Comparison of ENCODE assay signal across 8 mouse cellular contexts in genomic region chr16:26041021-26041928, GRCm38 (mm10).
DNase-seq lines count a peak whose midpoint lies in the region; ATAC-seq and TF ChIP-seq lines count a peak whose summit lies in the region.

No protein-coding gene starts in this region.

- no peaks in the 10 kb centered on the region for H3K4me1 ChIP-seq in forebrain, embryonic 16.5 days (replicated peaks; ENCODE audit: control insufficient read depth, insufficient read depth, low read length)
- peaks cover 1% of the 10 kb centered on the region; the same call in 1 of the 2 replicates for H3K4me1 ChIP-seq in forebrain, embryonic 10.5 days
- H3K4me1 ChIP-seq in limb, embryonic 14.5 days (ENCODE audit: control insufficient read depth, insufficient read depth, low read length) = peaks cover 30% of the 10 kb centered on the region
- H3K4me1 ChIP-seq in forebrain, embryonic 11.5 days (replicated peaks; ENCODE audit: control insufficient read depth, insufficient read depth, low read length) = no peaks in the 10 kb centered on the region

- no peak for TF ChIP-seq POLR2A in limb, embryonic 14.5 days (IDR thresholded peaks at IDR 0.05; ENCODE audit: borderline replicate concordance, extremely low read depth, insufficient read depth, insufficient read length)

- no peak overlapping the region for H3K27ac ChIP-seq in forebrain, embryonic 16.5 days (ENCODE audit: low read length)
- H3K27ac ChIP-seq in forebrain, embryonic 10.5 days = no peak overlapping the region
- peak overlapping the region; percentile 72 for H3K27ac ChIP-seq in limb, embryonic 14.5 days (replicated peaks; ENCODE audit: low read depth, low read length)
- no peak overlapping the region for H3K27ac ChIP-seq in forebrain, embryonic 11.5 days (ENCODE audit: low read depth, low read length)

- no peaks in the 10 kb centered on the region for H3K27me3 ChIP-seq in forebrain, embryonic 16.5 days (replicated peaks; ENCODE audit: control insufficient read depth, insufficient read depth, low read length)
- no peaks in the 10 kb centered on the region for H3K27me3 ChIP-seq in forebrain, embryonic 10.5 days (ENCODE audit: poor library complexity, severe bottlenecking)
- no peaks in the 10 kb centered on the region for H3K27me3 ChIP-seq in limb, embryonic 14.5 days (ENCODE audit: control insufficient read depth, insufficient read depth, low read length)
- H3K27me3 ChIP-seq in forebrain, embryonic 11.5 days (ENCODE audit: control insufficient read depth, insufficient read depth, low read length) = no peaks in the 10 kb centered on the region

- no peak overlapping the region for H3K4me3 ChIP-seq in forebrain, embryonic 16.5 days (replicated peaks; ENCODE audit: low read length)
- no peak overlapping the region for H3K4me3 ChIP-seq in forebrain, embryonic 10.5 days
- H3K4me3 ChIP-seq in limb, embryonic 14.5 days (replicated peaks; ENCODE audit: low read length) = no peak overlapping the region
- H3K4me3 ChIP-seq in forebrain, embryonic 11.5 days (ENCODE audit: low read depth, low read length) = no peak overlapping the region

- DNase-seq in forebrain, embryonic 10.5 days (ENCODE audit: extremely low spot score, low spot score) = no peak
- DNase-seq in NIH3T3 (ENCODE audit: low read depth) = peak; percentile 83
- DNase-seq in gonadal fat pad, adult 2 months (ENCODE audit: low read depth) = peak; percentile 26
- DNase-seq in limb, embryonic 14.5 days (ENCODE audit: low spot score) = peak; percentile 85
- peak; percentile 48 for DNase-seq in skeletal muscle tissue, adult 2 months (ENCODE audit: low read depth, low spot score)
- no peak for DNase-seq in cerebellum, postnatal 4 days (ENCODE audit: low spot score in 2 of 2)
- no peak for DNase-seq in forebrain, embryonic 11.5 days (ENCODE audit: low spot score)

- 73% methylated on average over 12 of the region's 12 CpGs for WGBS in forebrain, embryonic 16.5 days
- 70% methylated on average over 12 of the region's 12 CpGs for WGBS in forebrain, embryonic 10.5 days
- 19% methylated on average over 12 of the region's 12 CpGs for WGBS in limb, embryonic 14.5 days
- 77% methylated on average over 12 of the region's 12 CpGs for WGBS in forebrain, embryonic 11.5 days

- no peaks in the 10 kb centered on the region for H3K9me3 ChIP-seq in forebrain, embryonic 16.5 days (ENCODE audit: control insufficient read depth, low read length)
- H3K9me3 ChIP-seq in forebrain, embryonic 10.5 days = no peaks in the 10 kb centered on the region
- no peaks in the 10 kb centered on the region for H3K9me3 ChIP-seq in limb, embryonic 14.5 days (ENCODE audit: control insufficient read depth, low read length)
- no peaks in the 10 kb centered on the region for H3K9me3 ChIP-seq in forebrain, embryonic 11.5 days (ENCODE audit: control insufficient read depth, low read length)

- H3K4me2 ChIP-seq in forebrain, embryonic 16.5 days (ENCODE audit: low read length) = no peak overlapping the region
- H3K4me2 ChIP-seq in limb, embryonic 14.5 days (replicated peaks; ENCODE audit: low read depth, low read length, severe bottlenecking) = peak overlapping the region; percentile 28; the same call in 1 of the 2 replicates
- no peak overlapping the region for H3K4me2 ChIP-seq in forebrain, embryonic 11.5 days (ENCODE audit: low read depth, low read length, severe bottlenecking)

- no peak overlapping the region for H3K9ac ChIP-seq in forebrain, embryonic 16.5 days (replicated peaks; ENCODE audit: low read depth, low read length)
- no peak overlapping the region for H3K9ac ChIP-seq in limb, embryonic 14.5 days (ENCODE audit: low read depth, low read length, severe bottlenecking)
- no peak overlapping the region for H3K9ac ChIP-seq in forebrain, embryonic 11.5 days (ENCODE audit: low read length)

- ATAC-seq in forebrain, embryonic 16.5 days = peak; percentile 38; the same call in 1 of the 2 replicates
- ATAC-seq in limb, embryonic 14.5 days (ENCODE audit: low FRiP score, low read depth) = peak; percentile 91
- ATAC-seq in forebrain, embryonic 11.5 days (replicated peaks; ENCODE audit: low FRiP score) = no peak

- H3K36me3 ChIP-seq in forebrain, embryonic 16.5 days (ENCODE audit: control insufficient read depth, insufficient read depth) = no peaks in the 10 kb centered on the region
- H3K36me3 ChIP-seq in forebrain, embryonic 10.5 days (replicated peaks) = no peaks in the 10 kb centered on the region
- no peaks in the 10 kb centered on the region for H3K36me3 ChIP-seq in limb, embryonic 14.5 days (ENCODE audit: control insufficient read depth, insufficient read depth, low read length)
- H3K36me3 ChIP-seq in forebrain, embryonic 11.5 days (ENCODE audit: control insufficient read depth, insufficient read depth, low read length) = no peaks in the 10 kb centered on the region

Comparison
In these comparisons a context has a peak if more than half of its experiments do, and no peak if none do; other contexts are left out.
1. DNase-seq: peak in NIH3T3 (single experiment), gonadal fat pad, adult 2 months (single experiment), limb, embryonic 14.5 days (single experiment) and skeletal muscle tissue, adult 2 months (single experiment); none in forebrain, embryonic 10.5 days (single experiment), cerebellum, postnatal 4 days (0 of 2) and forebrain, embryonic 11.5 days (single experiment).